Comparison of ENCODE assay signal across 15 mouse cellular contexts in genomic region chr10:51611969-51612682, GRCm38 (mm10). TPM values are rescaled to one million over a fixed set of nuclear protein-coding genes. Genes with fewer than 3 reads are reported as not detected.
"Had no signal": no experiment of that assay in that cellular context is flagged by ENCODE, and none has a peak within 500 bp of the region (broad histone marks: within the 10 kb centered on the region; RNA-seq: fewer than 3 reads in every experiment).

No protein-coding gene starts in this region.

- ATAC-seq: midbrain, embryonic 15.5 days had no signal

- DNase-seq: kidney, adult 18-20 months; kidney, postnatal 14 days; right cerebral cortex, postnatal 4 days; spleen, adult 18-20 months; thymus, adult 18-20 months; thymus, postnatal 14 days had no signal

- H3K9me3 ChIP-seq: kidney, embryonic 15.5 days; limb, embryonic 10.5 days; liver, embryonic 15.5 days; lung, embryonic 15.5 days; midbrain, embryonic 15.5 days; neural tube, embryonic 12.5 days had no signal

- H3K4me2 ChIP-seq: kidney, embryonic 15.5 days; liver, embryonic 11.5 days; liver, embryonic 15.5 days; lung, embryonic 15.5 days; midbrain, embryonic 15.5 days; neural tube, embryonic 12.5 days had no signal

- H3K36me3 ChIP-seq: kidney, embryonic 15.5 days; limb, embryonic 10.5 days; liver, embryonic 15.5 days; lung, embryonic 15.5 days; midbrain, embryonic 15.5 days; neural tube, embryonic 12.5 days had no signal

- H3K9ac ChIP-seq: kidney, embryonic 15.5 days; liver, embryonic 15.5 days; lung, embryonic 15.5 days; midbrain, embryonic 15.5 days; neural tube, embryonic 12.5 days had no signal

- H3K27me3 ChIP-seq: kidney, embryonic 15.5 days; liver, embryonic 15.5 days; lung, embryonic 15.5 days; midbrain, embryonic 15.5 days; neural tube, embryonic 12.5 days had no signal

- H3K27ac ChIP-seq: kidney, embryonic 15.5 days; left cerebral cortex, adult 2 months; limb, embryonic 10.5 days; liver, embryonic 15.5 days; lung, embryonic 15.5 days; midbrain, embryonic 15.5 days; neural tube, embryonic 12.5 days had no signal

- H3K4me1 ChIP-seq: kidney, embryonic 15.5 days; limb, embryonic 10.5 days; liver, embryonic 15.5 days; midbrain, embryonic 15.5 days; neural tube, embryonic 12.5 days had no signal

- H3K4me3 ChIP-seq: kidney, embryonic 15.5 days; left cerebral cortex, adult 2 months; limb, embryonic 10.5 days; liver, embryonic 15.5 days; lung, embryonic 15.5 days; midbrain, embryonic 15.5 days; neural tube, embryonic 12.5 days had no signal

RNA-seq across cellular contexts. Expression of gene Gprc6a, which starts 19.1 kb away (rescaled TPM):
- polyA plus RNA-seq: kidney, embryonic 15.5 days; limb, embryonic 10.5 days; limb, embryonic 14.5 days; liver, embryonic 11.5 days; midbrain, embryonic 15.5 days; neural tube, embryonic 12.5 days had no signal

RNA-seq across cellular contexts. Expression of gene Fam162b, which starts 21.8 kb away (rescaled TPM):
- polyA plus RNA-seq: liver, embryonic 15.5 days had no signal
